Mouse (Mus musculus): Measurements from ENCODE around the gene Mettl15. TPM values are rescaled to one million over a fixed set of nuclear protein-coding genes. Genes with fewer than 3 reads are reported as not detected.
A peak's percentile ranks its signal among the peaks of the same experiment; 100 is the strongest.

The Mettl15 gene
- polyA plus RNA-seq, 1 experiment: 3.7 TPM

- TF ChIP-seq POLR2A (IDR thresholded peaks at IDR 0.05; ENCODE audit: control insufficient read depth, low read depth, low read length): no peak
- TF ChIP-seq CTCF (IDR thresholded peaks at IDR 0.05; ENCODE audit: control insufficient read depth, insufficient read depth, insufficient replicate concordance, low read depth, low read length): no peak
- Histone ChIP-seq H3K4me3 (ENCODE audit: control insufficient read depth, low read depth, low read length) (no peak overlapping the region), H3K36me3 (ENCODE audit: control insufficient read depth, insufficient read depth, low read length) (no peaks in the 10 kb centered on the region), H3K4me1 (ENCODE audit: control insufficient read depth, insufficient read depth, low read length) (no peaks in the 10 kb centered on the region), H3K27me3 (ENCODE audit: control insufficient read depth, insufficient read depth, low read length) (no peaks in the 10 kb centered on the region), H3K27ac (ENCODE audit: control insufficient read depth, insufficient read depth, low read depth, low read length) (no peak overlapping the region)
These were observed 3.6 kb upstream of the Mettl15 start for GRCm38 (mm10) chr2:109284121-109284520.

- TF ChIP-seq CTCF (IDR thresholded peaks at IDR 0.05; ENCODE audit: control insufficient read depth, insufficient read depth, insufficient replicate concordance, low read depth, low read length) (no peak), POLR2A (IDR thresholded peaks at IDR 0.05; ENCODE audit: control insufficient read depth, low read depth, low read length) (no peak)
- H3K4me3 ChIP-seq (ENCODE audit: control insufficient read depth, low read depth, low read length): peak overlapping the region; percentile 86
These were observed 768 bp upstream of the Mettl15 start for GRCm38 (mm10) chr2:109281341-109281690.

GRCm38 (mm10) chr2:109280272-109280599 is 312 bp downstream of the Mettl15 start:
- Histone ChIP-seq H3K4me3 (ENCODE audit: control insufficient read depth, low read depth, low read length) (peak overlapping the region; percentile 86), H3K27me3 (ENCODE audit: control insufficient read depth, insufficient read depth, low read length) (no peaks in the 10 kb centered on the region), H3K36me3 (ENCODE audit: control insufficient read depth, insufficient read depth, low read length) (no peaks in the 10 kb centered on the region), H3K4me1 (ENCODE audit: control insufficient read depth, insufficient read depth, low read length) (0 out of 2 replicates have a peak, but pooled peaks cover 2% of the 10 kb centered on the region), H3K27ac (ENCODE audit: control insufficient read depth, insufficient read depth, low read depth, low read length) (peak overlapping the region; percentile 76)
- TF ChIP-seq CTCF (IDR thresholded peaks at IDR 0.05; ENCODE audit: control insufficient read depth, insufficient read depth, insufficient replicate concordance, low read depth, low read length) (no peak), POLR2A (IDR thresholded peaks at IDR 0.05; ENCODE audit: control insufficient read depth, low read depth, low read length) (no peak)

More at GRCm38 (mm10) chr2:109281341-109281690, 768 bp upstream of the Mettl15 start:
- Histone ChIP-seq H3K4me1 (ENCODE audit: control insufficient read depth, insufficient read depth, low read length) (0 out of 2 replicates have a peak, but pooled peaks cover 2% of the 10 kb centered on the region), H3K27ac (ENCODE audit: control insufficient read depth, insufficient read depth, low read depth, low read length) (peak overlapping the region; percentile 90; the same call in 1 of the 2 replicates), H3K36me3 (ENCODE audit: control insufficient read depth, insufficient read depth, low read length) (no peaks in the 10 kb centered on the region), H3K27me3 (ENCODE audit: control insufficient read depth, insufficient read depth, low read length) (no peaks in the 10 kb centered on the region)

- H3K27me3 ChIP-seq (ENCODE audit: control insufficient read depth, insufficient read depth, low read length): no peaks in the 10 kb centered on the region
These were observed 2.5 kb downstream of the Mettl15 start for GRCm38 (mm10) chr2:109278036-109278435.

GRCm38 (mm10) chr2:109277593-109277992 is 3.0 kb downstream of the Mettl15 start:
- no peak for TF ChIP-seq POLR2A (IDR thresholded peaks at IDR 0.05; ENCODE audit: control insufficient read depth, low read depth, low read length)
- no peak for TF ChIP-seq CTCF (IDR thresholded peaks at IDR 0.05; ENCODE audit: control insufficient read depth, insufficient read depth, insufficient replicate concordance, low read depth, low read length)
- Histone ChIP-seq H3K27me3 (ENCODE audit: control insufficient read depth, insufficient read depth, low read length) (no peaks in the 10 kb centered on the region), H3K4me3 (ENCODE audit: control insufficient read depth, low read depth, low read length) (peak overlapping the region; percentile 99), H3K36me3 (ENCODE audit: control insufficient read depth, insufficient read depth, low read length) (no peaks in the 10 kb centered on the region), H3K27ac (ENCODE audit: control insufficient read depth, insufficient read depth, low read depth, low read length) (no peak overlapping the region), H3K4me1 (ENCODE audit: control insufficient read depth, insufficient read depth, low read length) (0 out of 2 replicates have a peak, but pooled peaks cover 2% of the 10 kb centered on the region)

More at GRCm38 (mm10) chr2:109278036-109278435, 2.5 kb downstream of the Mettl15 start:
- Histone ChIP-seq H3K27ac (ENCODE audit: control insufficient read depth, insufficient read depth, low read depth, low read length) (peak overlapping the region; percentile 87), H3K4me3 (ENCODE audit: control insufficient read depth, low read depth, low read length) (peak overlapping the region; percentile 99), H3K36me3 (ENCODE audit: control insufficient read depth, insufficient read depth, low read length) (no peaks in the 10 kb centered on the region), H3K4me1 (ENCODE audit: control insufficient read depth, insufficient read depth, low read length) (0 out of 2 replicates have a peak, but pooled peaks cover 2% of the 10 kb centered on the region)
- TF ChIP-seq POLR2A (IDR thresholded peaks at IDR 0.05; ENCODE audit: control insufficient read depth, low read depth, low read length): peak; percentile 71; the same call in 1 of the 2 replicates
- no peak for TF ChIP-seq CTCF (IDR thresholded peaks at IDR 0.05; ENCODE audit: control insufficient read depth, insufficient read depth, insufficient replicate concordance, low read depth, low read length)

- Histone ChIP-seq H3K4me1 (ENCODE audit: control insufficient read depth, insufficient read depth, low read length) (no peaks in the 10 kb centered on the region), H3K4me3 (ENCODE audit: control insufficient read depth, low read depth, low read length) (no peak overlapping the region), H3K36me3 (ENCODE audit: control insufficient read depth, insufficient read depth, low read length) (no peaks in the 10 kb centered on the region), H3K27ac (ENCODE audit: control insufficient read depth, insufficient read depth, low read depth, low read length) (no peak overlapping the region), H3K27me3 (ENCODE audit: control insufficient read depth, insufficient read depth, low read length) (no peaks in the 10 kb centered on the region)
- no peak for TF ChIP-seq POLR2A (IDR thresholded peaks at IDR 0.05; ENCODE audit: control insufficient read depth, low read depth, low read length)
- no peak for TF ChIP-seq CTCF (IDR thresholded peaks at IDR 0.05; ENCODE audit: control insufficient read depth, insufficient read depth, insufficient replicate concordance, low read depth, low read length)
These were observed 7.5 kb downstream of the Mettl15 start for GRCm38 (mm10) chr2:109273098-109273497.

GRCm38 (mm10) chr2:109262779-109263178 is 17.8 kb downstream of the Mettl15 start:
- H3K4me1 ChIP-seq (ENCODE audit: control insufficient read depth, insufficient read depth, low read length): no peaks in the 10 kb centered on the region
- H3K27me3 ChIP-seq (ENCODE audit: control insufficient read depth, insufficient read depth, low read length): no peaks in the 10 kb centered on the region
- no peak overlapping the region for H3K4me3 ChIP-seq (ENCODE audit: control insufficient read depth, low read depth, low read length)
- no peaks in the 10 kb centered on the region for H3K36me3 ChIP-seq (ENCODE audit: control insufficient read depth, insufficient read depth, low read length)
- TF ChIP-seq POLR2A (IDR thresholded peaks at IDR 0.05; ENCODE audit: control insufficient read depth, low read depth, low read length): no peak
- no peak for TF ChIP-seq CTCF (IDR thresholded peaks at IDR 0.05; ENCODE audit: control insufficient read depth, insufficient read depth, insufficient replicate concordance, low read depth, low read length)
- H3K27ac ChIP-seq (ENCODE audit: control insufficient read depth, insufficient read depth, low read depth, low read length): no peak overlapping the region

- no peak overlapping the region for H3K4me3 ChIP-seq (ENCODE audit: control insufficient read depth, low read depth, low read length)
These were observed 38.6 kb downstream of the Mettl15 start for GRCm38 (mm10) chr2:109241947-109242346.

More at GRCm38 (mm10) chr2:109241947-109242346, 38.6 kb downstream of the Mettl15 start:
- no peaks in the 10 kb centered on the region for H3K4me1 ChIP-seq (ENCODE audit: control insufficient read depth, insufficient read depth, low read length)
- TF ChIP-seq POLR2A (IDR thresholded peaks at IDR 0.05; ENCODE audit: control insufficient read depth, low read depth, low read length): no peak
- no peak overlapping the region for H3K27ac ChIP-seq (ENCODE audit: control insufficient read depth, insufficient read depth, low read depth, low read length)
- no peaks in the 10 kb centered on the region for H3K27me3 ChIP-seq (ENCODE audit: control insufficient read depth, insufficient read depth, low read length)
- H3K36me3 ChIP-seq (ENCODE audit: control insufficient read depth, insufficient read depth, low read length): no peaks in the 10 kb centered on the region
